Mouse (Mus musculus) embryo, embryonic 11 days (tissue): ENCODE results near the gene Gstt3.

ENCODE experiments used
- DNase-seq: peaks from one replicate; pipeline ENCODE4 v3.0.0-alpha.2; 2015

Gstt3 gene

GRCm38 (mm10) chr10:75780769-75781578 lies at the start of gene Gstt3, which contains the start of gene Gm20441:
TSS of gene Gstt3 (minus strand) at chr10:75781414.
TSS of gene Gm20441 (minus strand) at chr10:75780954.
- peak; percentile 78 for DNase-seq

GRCm38 (mm10) chr10:75830275-75830670 lies 49.1 kb upstream of the Gstt3 start:
- DNase-seq, result no peak

GRCm38 (mm10) chr10:75829529-75830274 lies 48.5 kb upstream of the Gstt3 start:
- DNase-seq, result no peak

- no peak for DNase-seq
These were observed 47.3 kb upstream of the Gstt3 start for GRCm38 (mm10) chr10:75828500-75828931.

GRCm38 (mm10) chr10:75827668-75828360 lies 46.6 kb upstream of the Gstt3 start:
- no peak for DNase-seq

GRCm38 (mm10) chr10:75824530-75824929 lies 43.3 kb upstream of the Gstt3 start:
- DNase-seq, result no peak

GRCm38 (mm10) chr10:75823782-75824181 lies 42.6 kb upstream of the Gstt3 start:
- DNase-seq, result no peak

- DNase-seq, result no peak
These were observed 41.2 kb upstream of the Gstt3 start, which contains the start of gene Gstt4 for GRCm38 (mm10) chr10:75822443-75822842. TSS of gene Gstt4 (minus strand) at chr10:75822543.

- no peak for DNase-seq
These were observed 38.7 kb upstream of the Gstt3 start for GRCm38 (mm10) chr10:75819882-75820281.

- DNase-seq, result no peak
These were observed 37.4 kb upstream of the Gstt3 start for GRCm38 (mm10) chr10:75818641-75819040.

- no peak for DNase-seq
These were observed 23.0 kb upstream of the Gstt3 start for GRCm38 (mm10) chr10:75804217-75804616.

GRCm38 (mm10) chr10:75798176-75798696 lies 17.0 kb upstream of the Gstt3 start, which contains the start of gene Gstt1:
TSS of gene Gstt1 (minus strand) at chr10:75798584.
- peak; percentile 65 for DNase-seq

- DNase-seq, result peak; percentile 37
These were observed 16.5 kb upstream of the Gstt3 start for GRCm38 (mm10) chr10:75797619-75798175.

- no peak for DNase-seq
These were observed 15.7 kb upstream of the Gstt3 start for GRCm38 (mm10) chr10:75796731-75797516.

- DNase-seq, result peak; percentile 45
These were observed 13.7 kb upstream of the Gstt3 start for GRCm38 (mm10) chr10:75794880-75795279.

GRCm38 (mm10) chr10:75790773-75791172 lies 9.6 kb upstream of the Gstt3 start:
- DNase-seq, result peak; percentile 46

- DNase-seq, result no peak
These were observed 8.6 kb upstream of the Gstt3 start for GRCm38 (mm10) chr10:75789841-75790240.

- DNase-seq, result no peak
These were observed 8.0 kb upstream of the Gstt3 start for GRCm38 (mm10) chr10:75789081-75789735.

GRCm38 (mm10) chr10:75788277-75788676 lies 7.1 kb upstream of the Gstt3 start:
- no peak for DNase-seq

- DNase-seq, result no peak
These were observed 4.2 kb upstream of the Gstt3 start for GRCm38 (mm10) chr10:75785442-75785841.
